Mouse (Mus musculus) CH12.LX (cell line): ENCODE results near the gene Paxip1. TPM values are rescaled to one million over a fixed set of nuclear protein-coding genes. Genes with fewer than 3 reads are reported as not detected.

Source experiments
- DNase-seq: peaks from one replicate; pipeline ENCODE4 v3.0.0-alpha.2; 2013; ENCODE audit errors: extremely low read depth
- H3K27ac ChIP-seq: 2 replicates; pipeline ENCODE4 v1.5.1; 2012; ENCODE audit warnings: low read depth, mild to moderate bottlenecking, control low read depth, moderate library complexity; ENCODE audit not compliant: insufficient read depth
- H3K27me3 ChIP-seq: replicated peaks from 2 replicates; pipeline ENCODE3; 2012; ENCODE audit warnings: inconsistent platforms
- H3K36me3 ChIP-seq, 2 experiments: replicated peaks in 1 of 2; 2 replicates each; pipeline versions ENCODE3 to v1.6.1; 2012; ENCODE audit warnings: inconsistent platforms in 1 of 2, low read length in 1 of 2, mild to moderate bottlenecking in 1 of 2, mixed read lengths in 1 of 2, moderate library complexity in 1 of 2; ENCODE audit not compliant: control insufficient read depth in 1 of 2, insufficient read depth in 1 of 2
- H3K4me1 ChIP-seq, 2 experiments: 2 replicates each; pipeline ENCODE4 v1.6.1; 2012; ENCODE audit warnings: inconsistent platforms in 1 of 2, moderate library complexity in 1 of 2; ENCODE audit not compliant: insufficient read depth in 2 of 2, control insufficient read depth in 1 of 2
- H3K4me2 ChIP-seq: 2 replicates; pipeline ENCODE4 v1.6.1; 2012; ENCODE audit warnings: low read depth, mild to moderate bottlenecking, control low read depth; ENCODE audit not compliant: poor library complexity, insufficient read depth, severe bottlenecking
- H3K4me3 ChIP-seq, 3 experiments: fragments of 150-350 bp in 1 of 3; sonication (generic) in 1 of 3; replicated peaks in 1 of 3; 2 replicates each; pipeline versions ENCODE3 to v1.5.1; 2011 to 2012; ENCODE audit warnings: low read depth in 2 of 3, low read length in 2 of 3, mild to moderate bottlenecking in 2 of 3, moderate library complexity in 2 of 3, control low read depth in 1 of 3, improper control_type of control experiment in 1 of 3, inconsistent platforms in 1 of 3, mixed read lengths in 1 of 3; ENCODE audit not compliant: poor library complexity in 1 of 3
- H3K79me2 ChIP-seq: replicated peaks from 2 replicates; pipeline ENCODE4 v1.6.1; 2012; ENCODE audit warnings: mild to moderate bottlenecking, moderate library complexity; ENCODE audit not compliant: control insufficient read depth, poor library complexity, insufficient read depth, severe bottlenecking; ENCODE audit errors: extremely low read depth
- H3K9ac ChIP-seq: 2 replicates; pipeline ENCODE4 v1.6.1; 2012; ENCODE audit warnings: low read depth, mild to moderate bottlenecking, control low read depth, moderate library complexity; ENCODE audit not compliant: insufficient read depth
- H3K9me3 ChIP-seq: replicated peaks from 2 replicates; pipeline ENCODE3; 2012; ENCODE audit warnings: low read length, inconsistent platforms, mixed read lengths
- BHLHE40 ChIP-seq: IDR thresholded peaks from 2 replicates; pipeline ENCODE4 v1.6.1; 2011; ENCODE audit warnings: mild to moderate bottlenecking, low read depth, low read length, improper control_type of control experiment
- CHD1 ChIP-seq: IDR thresholded peaks from 2 replicates; pipeline ENCODE4 v1.6.1; 2012; ENCODE audit warnings: low read depth, low read length, improper control_type of control experiment, inconsistent platforms
- CHD2 ChIP-seq: IDR thresholded peaks from 2 replicates; pipeline ENCODE4 v1.6.1; 2011; ENCODE audit warnings: low read length, improper control_type of control experiment
- E2F4 ChIP-seq: IDR thresholded peaks from 2 replicates; pipeline ENCODE4 v1.6.1; 2011; ENCODE audit warnings: low read depth, low read length, improper control_type of control experiment; ENCODE audit not compliant: insufficient replicate concordance
- ELF1 ChIP-seq: IDR thresholded peaks from 2 replicates; pipeline ENCODE4 v1.6.1; 2014; ENCODE audit warnings: low read depth, mild to moderate bottlenecking, inconsistent platforms, low read length, improper control_type of control experiment
- ETS1 ChIP-seq: conservative IDR thresholded peaks from 2 replicates; pipeline ENCODE4 v1.6.1; 2012; ENCODE audit warnings: low read depth, mild to moderate bottlenecking, inconsistent platforms, low read length, improper control_type of control experiment, moderate library complexity
- HCFC1 ChIP-seq: IDR thresholded peaks from 2 replicates; pipeline ENCODE4 v1.6.1; 2012; ENCODE audit warnings: low read depth, mild to moderate bottlenecking, inconsistent platforms, low read length, improper control_type of control experiment
- IRF4 ChIP-seq: IDR thresholded peaks from 2 replicates; pipeline ENCODE4 v1.6.1; 2014; ENCODE audit warnings: low read depth, mild to moderate bottlenecking, inconsistent platforms, low read length, improper control_type of control experiment
- JUND ChIP-seq: conservative IDR thresholded peaks from 2 replicates; pipeline ENCODE4 v1.6.1; 2011; ENCODE audit warnings: low read depth, low read length, improper control_type of control experiment
- KAT2A ChIP-seq: IDR thresholded peaks from 2 replicates; pipeline ENCODE4 v1.6.1; 2012; ENCODE audit warnings: low read length, improper control_type of control experiment, inconsistent platforms; ENCODE audit not compliant: insufficient replicate concordance
- MAZ ChIP-seq: IDR thresholded peaks from 2 replicates; pipeline ENCODE4 v1.6.1; 2012; ENCODE audit warnings: low read depth, mild to moderate bottlenecking, inconsistent platforms, low read length, improper control_type of control experiment, moderate library complexity
- NELFE ChIP-seq: IDR thresholded peaks from 2 replicates; pipeline ENCODE4 v1.6.1; 2011; ENCODE audit warnings: low read depth, low read length, improper control_type of control experiment
- NRF1 ChIP-seq: IDR thresholded peaks from 2 replicates; pipeline ENCODE4 v1.6.1; 2014; ENCODE audit warnings: low read depth, mild to moderate bottlenecking, inconsistent platforms, low read length, improper control_type of control experiment, moderate library complexity
- PAX5 ChIP-seq: IDR thresholded peaks from 2 replicates; pipeline ENCODE4 v1.6.1; 2012; ENCODE audit warnings: low read length, inconsistent platforms, mixed read lengths
- POLR2AphosphoS2 ChIP-seq: IDR thresholded peaks from 2 replicates; pipeline ENCODE4 v1.6.1; 2011; ENCODE audit warnings: low read depth, low read length, improper control_type of control experiment
- RCOR1 ChIP-seq: conservative IDR thresholded peaks from 2 replicates; pipeline ENCODE4 v1.6.1; 2012; ENCODE audit warnings: low read depth, mild to moderate bottlenecking, inconsistent platforms, low read length, improper control_type of control experiment
- SMC3 ChIP-seq: IDR thresholded peaks from 2 replicates; pipeline ENCODE4 v1.6.1; 2011; ENCODE audit warnings: low read depth, low read length, improper control_type of control experiment
- TBP ChIP-seq: conservative IDR thresholded peaks from 2 replicates; pipeline ENCODE4 v1.6.1; 2011; ENCODE audit warnings: low read depth, low read length, improper control_type of control experiment
- TCF12 ChIP-seq: IDR thresholded peaks from 2 replicates; pipeline ENCODE4 v1.6.1; 2014; ENCODE audit warnings: low read depth, mild to moderate bottlenecking, inconsistent platforms, low read length, improper control_type of control experiment
- ZC3H11A ChIP-seq: IDR thresholded peaks from 2 replicates; pipeline ENCODE4 v1.6.1; 2012; ENCODE audit warnings: low read depth, mild to moderate bottlenecking, inconsistent platforms, low read length, improper control_type of control experiment
- ZKSCAN1 ChIP-seq: IDR thresholded peaks from 2 replicates; pipeline ENCODE4 v1.6.1; 2012; ENCODE audit warnings: low read depth, inconsistent platforms, low read length, improper control_type of control experiment, borderline replicate concordance
- ZNF384 ChIP-seq: IDR thresholded peaks from 2 replicates; pipeline ENCODE4 v1.6.1; 2012; ENCODE audit warnings: low read depth, low read length, improper control_type of control experiment, inconsistent platforms
- dilution Hi-C: fragments of 300-500 bp; cut with MboI; formaldehyde crosslinking; loops from 2 replicates; pipeline ENCODE4 v1.14.3; 2020; ENCODE audit warnings: low sequenced_read_pairs; ENCODE audit not compliant: extremely low pct_unique_long_range_greater_than_20kb, extremely low pct_ligation_motif_present
- in situ Hi-C: fragments of 300-500 bp; cut with MboI; formaldehyde crosslinking; loops from 3 replicates; pipeline ENCODE4 v1.14.3; 2019; ENCODE audit warnings: low sequenced_read_pairs, low pct_ligation_motif_present, low pct_unique_long_range_greater_than_20kb, mixed read lengths
- polyA plus RNA-seq: library from polyadenylated mRNA; unstranded; fragments of >175 nt; gene quantifications from 2 replicates; pipeline ENCODE4 v1.2.1, GENCODE M21; 2012; ENCODE audit warnings: low read depth; ENCODE audit not compliant: insufficient read length
- total RNA-seq, 2 experiments: library from RNA; depleted of rRNA; stranded (reverse); fragments of 300-350 nt in 1 of 2; fragments of >200 nt in 1 of 2; gene quantifications; 2 replicates each; pipeline ENCODE4 v1.2.3; 2012 to 2014

Gene Paxip1
- total and polyA plus RNA-seq, 3 experiments: 30.3 to 55.4 (median 30.3) TPM

DNA sequence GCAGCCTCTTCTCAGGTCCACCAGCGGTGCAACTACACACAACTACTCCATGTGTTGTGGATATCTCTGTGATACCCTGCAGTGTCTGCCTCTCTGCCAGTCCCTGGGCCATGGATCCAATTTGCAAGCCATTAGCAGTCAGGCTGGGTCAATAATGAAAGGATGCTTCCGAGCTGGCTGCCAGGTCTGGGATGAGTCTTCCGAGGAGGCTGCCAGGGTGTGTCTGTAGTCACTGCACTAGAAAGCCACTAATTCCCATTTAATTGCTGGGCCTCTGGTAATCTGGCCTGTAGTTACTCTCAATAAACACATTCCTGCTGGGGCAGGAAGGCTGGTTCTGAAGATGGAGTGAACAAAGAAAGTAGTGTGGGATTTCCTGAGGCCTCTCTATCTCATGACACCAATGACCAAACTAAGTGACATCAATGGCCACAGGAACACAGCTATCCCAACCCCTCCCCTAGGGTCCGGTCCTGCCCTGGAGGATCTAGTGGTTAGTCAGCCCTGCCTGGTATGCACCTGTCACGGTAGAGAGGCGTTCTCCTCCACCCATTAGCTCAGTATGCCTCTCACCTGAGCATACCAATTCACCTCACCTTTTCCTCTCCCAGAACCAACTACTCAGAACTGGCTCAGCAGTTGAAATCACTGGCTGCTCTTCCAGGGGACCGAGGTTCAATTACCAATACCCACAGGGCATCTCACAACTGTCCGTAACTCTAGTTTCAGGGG lies 79.9 kb downstream of the Paxip1 start:
- TF ChIP-seq NELFE: no peak
- no peak for TF ChIP-seq CHD1
- TF ChIP-seq MAZ: no peak
- no peak for TF ChIP-seq IRF4
- no peak for TF ChIP-seq ZC3H11A
- no peak for TF ChIP-seq SMC3
- no peak for TF ChIP-seq TCF12
- TF ChIP-seq CHD2: no peak
- no peak for TF ChIP-seq ELF1
- TF ChIP-seq HCFC1: no peak
- TF ChIP-seq PAX5: no peak
- TF ChIP-seq TBP: no peak
- Histone ChIP-seq H3K4me1 (no peaks in the 10 kb centered on the region), H3K4me3 (no peak overlapping the region), H3K9ac (no peak overlapping the region), H3K79me2 (no peaks in the 10 kb centered on the region), H3K27ac (no peak overlapping the region), H3K9me3 (no peaks in the 10 kb centered on the region), H3K36me3 (no peaks in the 10 kb centered on the region), H3K4me2 (no peak overlapping the region), H3K27me3 (peaks cover 38% of the 10 kb centered on the region)
- DNase-seq: no peak
- in situ Hi-C loops (no loop called here), dilution Hi-C loops (no loop called here)

DNA sequence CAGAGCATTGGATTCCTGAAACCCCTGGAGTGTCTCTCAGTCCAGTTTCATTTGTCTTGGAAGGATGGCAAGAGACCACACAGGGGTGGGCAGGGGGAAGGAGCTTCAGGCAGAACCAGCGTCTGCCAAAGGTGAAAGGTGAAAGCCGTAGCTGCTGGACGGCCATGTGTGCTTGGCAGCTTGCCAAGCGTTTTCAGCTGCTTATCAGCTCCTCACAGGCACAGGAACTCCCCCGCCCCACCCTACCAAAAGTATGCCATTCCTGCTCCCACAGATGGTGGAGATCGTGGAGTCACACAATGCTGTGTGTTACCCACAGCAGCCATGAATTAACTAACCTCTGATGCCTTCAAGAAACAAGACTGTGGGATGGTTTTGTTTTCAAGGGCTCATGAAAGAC lies 83.3 kb downstream of the Paxip1 start:
- H3K4me2 ChIP-seq: no peak overlapping the region
- H3K9ac ChIP-seq: no peak overlapping the region
- no peak for DNase-seq
- no peaks in the 10 kb centered on the region for H3K4me1 ChIP-seq
- peaks cover 22% of the 10 kb centered on the region for H3K27me3 ChIP-seq
- no peaks in the 10 kb centered on the region for H3K79me2 ChIP-seq
- H3K27ac ChIP-seq: no peak overlapping the region
- H3K4me3 ChIP-seq: no peak overlapping the region
- in situ Hi-C loops: no loop called here
- TF ChIP-seq JUND (no peak), ETS1 (no peak), TCF12 (no peak), NRF1 (no peak), E2F4 (no peak), ZKSCAN1 (no peak), ZNF384 (no peak), CHD1 (no peak), RCOR1 (no peak), BHLHE40 (no peak), HCFC1 (no peak), POLR2AphosphoS2 (no peak), IRF4 (no peak), KAT2A (no peak)
- dilution Hi-C loops: no loop called here
- no peaks in the 10 kb centered on the region for H3K9me3 ChIP-seq
- H3K36me3 ChIP-seq: no peaks in the 10 kb centered on the region
